9 mouse cellular contexts compared by ENCODE assay signal in the genomic region with DNA sequence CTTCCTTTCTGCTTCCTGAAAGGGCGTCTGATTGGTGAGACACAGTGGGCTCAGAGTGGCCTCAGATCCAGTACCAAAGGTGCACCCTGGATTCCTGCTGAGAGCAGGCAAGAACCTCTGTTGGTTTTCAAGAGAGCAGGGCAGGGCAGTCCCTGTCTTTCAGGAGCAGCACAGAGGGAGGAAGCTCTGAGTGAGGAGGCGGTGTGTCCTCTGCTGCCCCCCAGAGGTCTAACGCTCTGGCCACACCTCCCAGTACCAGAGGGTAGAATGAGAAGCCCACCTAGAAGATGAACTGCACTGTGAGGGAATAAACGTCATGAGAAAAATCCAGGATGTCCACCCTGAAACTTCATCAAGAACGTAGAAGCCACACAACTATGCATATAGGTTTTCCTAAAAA. TPM values are rescaled to one million over a fixed set of nuclear protein-coding genes. Genes with fewer than 3 reads are reported as not detected.
DNase-seq lines count a peak whose midpoint lies in the region; ATAC-seq and TF ChIP-seq lines count a peak whose summit lies in the region.
"Had no signal": no experiment of that assay in that cellular context is flagged by ENCODE, and none has a peak within 500 bp of the region (broad histone marks: within the 10 kb centered on the region; RNA-seq: fewer than 3 reads in every experiment).

No protein-coding gene starts in this region.

- DNase-seq in layer of hippocampus, adult 11-12 months (ENCODE audit: low spot score): peak; percentile 36
- DNase-seq in layer of hippocampus, adult 8-10 months (ENCODE audit: low spot score in 2 of 2): no peak
- peak; percentile 56 for DNase-seq in adrenal gland, postnatal 14 days
- DNase-seq in forelimb bud, embryonic 11.5 days (ENCODE audit: low read depth, low spot score): peak; percentile 36
- peak; percentile 5 for DNase-seq in liver, adult 2 months (ENCODE audit: extremely low read depth, low read depth, low spot score)
- no peak for DNase-seq in cerebellum, adult 9-11 months

- no peaks in the 10 kb centered on the region for H3K79me2 ChIP-seq in liver, adult 2 months (ENCODE audit: control insufficient read depth, insufficient read depth, low read length)

- H3K4me3 ChIP-seq in hindbrain, embryonic 13.5 days: no peak overlapping the region
- no peak overlapping the region for H3K4me3 ChIP-seq in liver, adult 2 months (ENCODE audit: insufficient read depth, low read depth, low read length)
- H3K4me3 ChIP-seq in neural tube, embryonic 13.5 days: no peak overlapping the region

- no peak overlapping the region for H3K27ac ChIP-seq in hindbrain, embryonic 13.5 days
- H3K27ac ChIP-seq in liver, adult 2 months (replicated peaks; ENCODE audit: insufficient read depth, low read depth, low read length): no peak overlapping the region
- H3K27ac ChIP-seq in neural tube, embryonic 13.5 days (replicated peaks): no peak overlapping the region
- H3K27ac ChIP-seq: macrophage had no signal

- ATAC-seq in hindbrain, embryonic 13.5 days (ENCODE audit: low FRiP score): peak; percentile 83
- peak; percentile 83 for ATAC-seq in neural tube, embryonic 13.5 days (ENCODE audit: low read depth)

- peak; percentile 77 for TF ChIP-seq CTCF in liver, adult 2 months (IDR thresholded peaks at IDR 0.05; ENCODE audit: low read depth, low read length)

- no peak overlapping the region for H3K9ac ChIP-seq in hindbrain, embryonic 13.5 days
- no peak overlapping the region for H3K9ac ChIP-seq in liver, adult 2 months (ENCODE audit: low read depth, low read length)
- no peak overlapping the region for H3K9ac ChIP-seq in neural tube, embryonic 13.5 days

- TF ChIP-seq POLR2A in liver, adult 2 months (IDR thresholded peaks at IDR 0.05; ENCODE audit: extremely low read depth, insufficient read depth, low read length): no peak

- WGBS in hindbrain, embryonic 13.5 days: 48% methylated on average over 5 of the region's 5 CpGs
- whole genome bisulfite sequencing in liver, adult 2 months: 76% methylated on average over 5 of the region's 5 CpGs
- WGBS in neural tube, embryonic 13.5 days: 51% methylated on average over 5 of the region's 5 CpGs

- no peaks in the 10 kb centered on the region for H3K27me3 ChIP-seq in hindbrain, embryonic 13.5 days
- no peaks in the 10 kb centered on the region for H3K27me3 ChIP-seq in liver, adult 2 months (ENCODE audit: control insufficient read depth, insufficient read depth, low read length)
- H3K27me3 ChIP-seq in neural tube, embryonic 13.5 days: no peaks in the 10 kb centered on the region

- peaks cover 20% of the 10 kb centered on the region for H3K36me3 ChIP-seq in hindbrain, embryonic 13.5 days
- H3K36me3 ChIP-seq in liver, adult 2 months (ENCODE audit: control insufficient read depth, insufficient read depth, low read length): peaks cover 83% of the 10 kb centered on the region
- peaks cover 22% of the 10 kb centered on the region for H3K36me3 ChIP-seq in neural tube, embryonic 13.5 days

- no peak overlapping the region for H3K4me2 ChIP-seq in hindbrain, embryonic 13.5 days
- no peak overlapping the region for H3K4me2 ChIP-seq in neural tube, embryonic 13.5 days

- H3K9me3 ChIP-seq in hindbrain, embryonic 13.5 days: no peaks in the 10 kb centered on the region
- H3K9me3 ChIP-seq in neural tube, embryonic 13.5 days: no peaks in the 10 kb centered on the region

- H3K4me1 ChIP-seq in hindbrain, embryonic 13.5 days (replicated peaks): no peaks in the 10 kb centered on the region
- H3K4me1 ChIP-seq in liver, adult 2 months (ENCODE audit: control insufficient read depth, insufficient read depth, low read length): no peaks in the 10 kb centered on the region; the same call in 1 of the 2 replicates
- no peaks in the 10 kb centered on the region for H3K4me1 ChIP-seq in neural tube, embryonic 13.5 days (replicated peaks)

RNA-seq across cellular contexts. Expression of a gene that starts 21.5 kb away (rescaled TPM):
- total RNA-seq in layer of hippocampus, adult 8-10 months (2022): 10 to 100 TPM in 3 of 4 experiments, 1 to 10 TPM in 1; 9.6 to 11.6 (median 10.5) TPM
- 15.3 and 38.6 TPM in 2 replicates for total RNA-seq in adrenal gland, postnatal 14 days (2021)
- 8.8 TPM in 2 replicates for polyA plus RNA-seq in hindbrain, embryonic 13.5 days (2015; fragmentation: Nextera tagmentation; extraction: Ambion mirVana)
- total RNA-seq in liver, adult 2 months (2014; rRNA removed): 228 and 265 TPM in 2 replicates
- polyA plus RNA-seq in liver, adult 2 months (2012; rRNA removed): 107 and 143 TPM in 2 replicates
- 8.3 and 8.8 TPM in 2 replicates for polyA plus RNA-seq in neural tube, embryonic 13.5 days (2015; fragmentation: Nextera tagmentation; extraction: Ambion mirVana)

RNA-seq across cellular contexts. Expression of a gene that starts 34.3 kb away (rescaled TPM):
- 10 to 100 TPM; 22.0 to 28.3 (median 25.8) TPM for total RNA-seq in layer of hippocampus, adult 8-10 months (2022)
- total RNA-seq in adrenal gland, postnatal 14 days (2021): 50.0 and 51.9 TPM in 2 replicates
- polyA plus RNA-seq in hindbrain, embryonic 13.5 days (2015; fragmentation: Nextera tagmentation; extraction: Ambion mirVana): 33.8 and 34.2 TPM in 2 replicates
- 34.9 and 35.7 TPM in 2 replicates for total RNA-seq in liver, adult 2 months (2014; rRNA removed)
- polyA plus RNA-seq in liver, adult 2 months (2012; rRNA removed): 9.4 and 9.5 TPM in 2 replicates
- 36.9 and 37.4 TPM in 2 replicates for polyA plus RNA-seq in neural tube, embryonic 13.5 days (2015; fragmentation: Nextera tagmentation; extraction: Ambion mirVana)

Comparison
In these comparisons a context has a peak if more than half of its experiments do, and no peak if none do; other contexts are left out.
1. DNase-seq: peak in layer of hippocampus, adult 11-12 months (single experiment), adrenal gland, postnatal 14 days (single experiment), forelimb bud, embryonic 11.5 days (single experiment) and liver, adult 2 months (single experiment); none in layer of hippocampus, adult 8-10 months (0 of 2) and cerebellum, adult 9-11 months (single experiment).